Mouse (Mus musculus) embryonic facial prominence, embryonic 15.5 days (tissue): ENCODE measurements at regions not wholly inside any gene's neighbourhood (a gene's known extent, or its start where the extent isn't known, plus 50 kb on each side); places are given as distances from the start of the nearest gene placed in this dataset.

Source experiments
- ATAC-seq: fragments of 200-750 bp; cut with Nextera tagmentation; 2 replicates; pipeline ENCODE4 v1.8.0; 2017; ENCODE audit warnings: low read depth, moderate TSS enrichment; ENCODE audit not compliant: insufficient number of reproducible peaks, low FRiP score, low TSS enrichment
- H3K27ac ChIP-seq: fragments of 300-500 bp; sonication (generic); replicated peaks from 2 replicates; pipeline ENCODE4 v1.5.1; 2015; ENCODE audit warnings: mild to moderate bottlenecking, inconsistent platforms
- H3K27me3 ChIP-seq: fragments of 300-500 bp; sonication (generic); 2 replicates; pipeline ENCODE4 v1.6.1; 2015; ENCODE audit warnings: inconsistent platforms
- H3K36me3 ChIP-seq: fragments of 300-500 bp; sonication (generic); 2 replicates; pipeline ENCODE4 v1.6.1; 2015; ENCODE audit warnings: mild to moderate bottlenecking, inconsistent platforms
- H3K4me1 ChIP-seq: fragments of 300-500 bp; sonication (generic); 2 replicates; pipeline ENCODE4 v1.6.1; 2015; ENCODE audit warnings: inconsistent platforms
- H3K4me2 ChIP-seq: fragments of 300-500 bp; sonication (generic); replicated peaks from 2 replicates; pipeline ENCODE4 v1.6.1; 2015; ENCODE audit warnings: mild to moderate bottlenecking, inconsistent platforms
- H3K4me3 ChIP-seq: fragments of 300-500 bp; sonication (generic); replicated peaks from 2 replicates; pipeline ENCODE4 v1.5.1; 2015; ENCODE audit warnings: mild to moderate bottlenecking, inconsistent platforms
- H3K9ac ChIP-seq: fragments of 300-500 bp; sonication (generic); 2 replicates; pipeline ENCODE4 v1.6.1; 2015; ENCODE audit warnings: inconsistent platforms
- H3K9me3 ChIP-seq: fragments of 300-500 bp; sonication (generic); replicated peaks from 2 replicates; pipeline ENCODE4 v1.6.1; 2016; ENCODE audit warnings: inconsistent platforms
- WGBS: fragments of 180-500 bp; shearing (Covaris S2); methylation state at CpG from one replicate; pipeline ENCODE4 v1.1.7; 2015; 5-methylcytosine and 5-hydroxymethylcytosine counted together

DNA sequence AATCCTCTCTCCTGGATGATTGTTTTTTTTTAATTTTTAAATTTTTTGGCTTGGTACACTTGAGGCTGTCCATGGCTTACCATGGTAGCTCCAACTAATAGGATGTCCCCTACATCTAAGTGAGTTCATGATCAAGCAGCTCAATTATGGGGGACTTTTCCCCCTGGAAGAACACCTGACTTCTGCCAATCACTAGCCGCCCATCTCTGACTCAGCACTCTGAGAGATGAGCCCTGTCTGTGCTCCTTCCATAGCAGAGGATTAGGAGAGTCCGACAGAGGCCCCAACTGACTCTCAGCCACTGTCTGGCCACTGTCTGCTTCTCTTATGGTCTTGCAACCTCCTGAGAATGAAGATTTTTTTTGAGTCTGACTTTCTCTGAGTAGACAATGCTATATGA lies 145.7 kb upstream of the Egln3 start:
- H3K36me3 ChIP-seq, result no peaks in the 10 kb centered on the region
- H3K4me2 ChIP-seq, result no peak overlapping the region
- H3K4me1 ChIP-seq, result peaks cover 6% of the 10 kb centered on the region; the same call in 1 of the 2 replicates
- H3K9ac ChIP-seq, result no peak overlapping the region
- H3K4me3 ChIP-seq, result no peak overlapping the region
- no peak overlapping the region for H3K27ac ChIP-seq
- no peaks in the 10 kb centered on the region for H3K9me3 ChIP-seq
- ATAC-seq, result no peak
- H3K27me3 ChIP-seq, result no peaks in the 10 kb centered on the region
- WGBS, result 48% methylated on average over 2 of the region's 2 CpGs

DNA sequence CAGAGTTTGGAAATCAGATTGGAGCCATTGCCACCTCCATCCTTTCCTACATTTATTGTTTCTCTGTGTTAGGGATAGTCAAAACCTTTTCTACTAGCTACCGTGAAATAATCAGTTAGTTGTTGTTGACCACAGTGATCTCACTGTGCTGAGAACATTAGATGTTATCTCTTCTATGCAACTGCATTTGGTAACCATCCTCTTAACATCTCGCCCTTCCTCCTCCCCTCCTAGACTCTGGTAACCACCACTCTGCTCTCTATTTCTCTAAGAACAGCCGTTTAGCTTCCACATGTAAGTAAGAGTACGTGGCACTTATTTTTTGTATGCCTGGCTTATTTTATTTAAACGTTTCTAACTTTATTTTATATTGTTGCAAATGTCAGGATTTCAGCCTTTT lies 139.8 kb upstream of the Egln3 start:
- Histone ChIP-seq H3K9me3 (no peaks in the 10 kb centered on the region), H3K27me3 (no peaks in the 10 kb centered on the region), H3K36me3 (no peaks in the 10 kb centered on the region), H3K27ac (no peak overlapping the region), H3K4me3 (no peak overlapping the region), H3K9ac (no peak overlapping the region), H3K4me2 (no peak overlapping the region), H3K4me1 (no peaks in the 10 kb centered on the region)
- no peak for ATAC-seq
- 79% methylated on average over 5 of the region's 5 CpGs for WGBS

DNA sequence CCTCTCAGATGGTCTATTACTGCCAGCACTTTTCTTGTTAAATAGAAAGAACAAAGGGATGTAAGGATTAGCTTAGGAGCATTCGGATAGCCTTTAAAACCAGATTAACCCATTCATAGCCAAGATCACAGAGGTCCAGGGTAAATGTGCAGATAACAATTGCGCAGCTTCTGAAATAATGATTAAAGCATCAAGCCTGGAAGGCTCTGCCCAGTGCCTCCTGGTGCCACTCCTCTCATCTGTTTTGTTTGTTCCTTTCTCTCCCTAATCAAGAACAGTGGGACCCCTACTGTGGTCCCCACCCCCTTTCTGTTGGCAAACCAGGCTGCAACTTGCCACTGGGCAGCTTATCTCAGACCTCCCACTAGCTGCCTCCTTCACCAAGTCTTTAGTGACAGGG lies 131.8 kb upstream of the Egln3 start:
- H3K36me3 ChIP-seq, result no peaks in the 10 kb centered on the region
- no peak overlapping the region for H3K4me2 ChIP-seq
- H3K4me3 ChIP-seq, result no peak overlapping the region
- no peak for ATAC-seq
- H3K9ac ChIP-seq, result no peak overlapping the region
- no peaks in the 10 kb centered on the region for H3K4me1 ChIP-seq
- no peak overlapping the region for H3K27ac ChIP-seq
- H3K27me3 ChIP-seq, result no peaks in the 10 kb centered on the region
- no peaks in the 10 kb centered on the region for H3K9me3 ChIP-seq
- WGBS, result 38% methylated on average over 2 of the region's 2 CpGs

DNA sequence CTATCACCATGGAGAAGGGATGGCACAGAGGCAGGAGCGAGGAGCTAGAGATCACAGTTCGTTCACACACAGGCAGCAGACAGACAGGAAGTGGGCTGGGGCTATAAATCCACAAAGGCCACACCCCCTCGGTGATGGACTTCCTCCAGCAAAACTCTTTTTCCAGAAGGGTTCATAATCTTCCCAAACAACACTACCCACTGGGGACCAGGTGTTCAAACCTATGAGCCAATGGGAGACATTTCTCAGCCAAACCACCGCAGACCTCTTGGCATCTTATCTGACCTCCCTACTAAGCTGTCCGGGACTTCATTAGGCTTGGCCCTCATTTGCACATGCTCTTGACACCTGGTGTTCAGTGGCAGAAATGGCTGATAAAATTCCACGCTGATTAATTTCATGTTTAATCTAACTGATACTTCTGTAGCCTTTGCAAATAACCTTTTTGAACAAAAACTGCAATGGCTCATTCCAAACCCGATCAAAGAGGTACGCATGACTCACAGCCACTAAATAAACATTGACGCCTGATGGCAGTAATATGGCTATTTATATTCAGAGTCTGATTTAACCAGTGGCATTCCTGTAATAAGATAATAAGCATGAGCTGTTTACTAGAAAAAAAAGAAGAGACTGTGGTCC lies 131.0 kb upstream of the Egln3 start:
- Histone ChIP-seq H3K4me3 (no peak overlapping the region), H3K9me3 (no peaks in the 10 kb centered on the region), H3K9ac (no peak overlapping the region), H3K4me1 (no peaks in the 10 kb centered on the region), H3K27ac (no peak overlapping the region), H3K4me2 (no peak overlapping the region), H3K27me3 (no peaks in the 10 kb centered on the region), H3K36me3 (no peaks in the 10 kb centered on the region)
- ATAC-seq, result no peak
- WGBS, result 68% methylated on average over 9 of the region's 9 CpGs

DNA sequence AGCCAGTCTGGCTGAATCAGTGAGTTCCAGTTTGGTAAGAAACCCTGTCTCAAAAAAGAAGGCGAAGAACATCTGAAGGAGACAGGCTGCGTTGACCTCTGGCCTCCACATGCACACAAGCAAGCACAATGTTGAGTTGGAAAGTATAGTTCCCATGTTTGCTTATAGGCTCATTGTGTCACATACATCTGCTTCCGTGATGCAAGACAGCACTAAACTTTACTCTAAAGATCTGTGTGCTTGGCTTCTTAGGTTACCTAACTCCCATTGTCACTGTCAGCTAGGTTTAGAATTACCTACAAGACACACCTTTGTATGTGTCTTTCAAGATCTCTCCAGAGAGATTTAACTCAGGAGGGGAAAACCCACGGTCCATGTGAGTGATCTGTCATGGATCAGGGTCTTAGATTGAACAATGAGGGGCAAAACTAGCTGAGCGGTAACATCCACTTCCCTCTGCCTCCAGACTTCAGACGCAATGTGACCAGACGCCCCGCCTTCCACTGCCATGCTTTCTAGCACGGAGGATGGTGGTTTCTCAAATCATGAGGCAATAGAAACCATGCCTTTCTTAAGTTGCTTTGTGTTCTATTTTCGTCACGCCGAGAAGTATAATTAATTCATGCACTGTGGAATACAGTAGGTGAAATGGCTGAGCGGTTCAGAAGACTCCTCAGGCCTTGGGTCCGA lies 130.1 kb upstream of the Egln3 start:
- H3K4me2 ChIP-seq, result no peak overlapping the region
- no peaks in the 10 kb centered on the region for H3K27me3 ChIP-seq
- H3K4me3 ChIP-seq, result no peak overlapping the region
- WGBS, result 64% methylated on average over 14 of the region's 14 CpGs
- H3K36me3 ChIP-seq, result no peaks in the 10 kb centered on the region
- no peak overlapping the region for H3K27ac ChIP-seq
- no peaks in the 10 kb centered on the region for H3K9me3 ChIP-seq
- no peak overlapping the region for H3K9ac ChIP-seq
- ATAC-seq, result no peak
- no peaks in the 10 kb centered on the region for H3K4me1 ChIP-seq

DNA sequence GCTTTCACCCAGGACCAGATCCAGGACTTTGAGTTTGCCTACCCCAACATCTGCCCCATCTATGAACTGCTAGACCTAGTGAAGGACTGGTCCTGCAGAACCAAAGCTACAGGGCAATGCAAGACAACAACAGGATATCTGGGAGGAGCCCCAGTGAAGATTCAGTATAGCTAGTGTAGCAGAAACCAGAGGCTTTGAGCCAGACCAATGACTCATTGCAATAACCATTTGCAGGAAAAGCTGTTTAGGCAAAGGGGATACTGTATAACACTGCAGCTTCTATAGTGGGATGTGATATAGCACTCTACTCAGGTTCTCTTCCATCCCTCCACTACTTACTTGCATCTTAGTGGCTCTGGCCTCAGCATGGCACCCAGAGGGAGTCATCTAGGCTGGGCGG lies 123.8 kb upstream of the Egln3 start:
- Histone ChIP-seq H3K4me2 (no peak overlapping the region), H3K36me3 (no peaks in the 10 kb centered on the region), H3K4me1 (no peaks in the 10 kb centered on the region), H3K4me3 (no peak overlapping the region), H3K9ac (no peak overlapping the region), H3K9me3 (no peaks in the 10 kb centered on the region), H3K27ac (no peak overlapping the region), H3K27me3 (no peaks in the 10 kb centered on the region)
- no peak for ATAC-seq
- WGBS, result 73% methylated on average over 1 of the region's 1 CpGs

DNA sequence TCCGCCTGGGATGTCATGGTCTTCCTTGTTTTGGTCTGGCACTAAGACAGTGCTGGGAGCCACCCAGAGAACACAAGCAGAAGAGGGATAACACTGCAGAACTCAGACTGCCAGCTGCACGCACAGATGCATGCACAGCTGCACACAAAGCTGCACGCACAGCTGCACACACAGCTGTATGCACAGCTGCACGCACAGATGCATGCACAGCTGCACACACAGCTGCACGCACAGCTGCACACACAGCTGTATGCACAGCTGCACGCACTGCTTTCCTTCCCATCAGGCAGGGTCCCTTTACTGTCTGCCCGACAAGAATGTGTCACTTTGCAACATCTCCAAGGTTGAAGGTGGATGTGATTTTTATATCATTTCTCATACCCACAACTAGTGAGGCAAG lies 122.9 kb upstream of the Egln3 start:
- no peak for ATAC-seq
- WGBS, result 78% methylated on average over 7 of the region's 7 CpGs

DNA sequence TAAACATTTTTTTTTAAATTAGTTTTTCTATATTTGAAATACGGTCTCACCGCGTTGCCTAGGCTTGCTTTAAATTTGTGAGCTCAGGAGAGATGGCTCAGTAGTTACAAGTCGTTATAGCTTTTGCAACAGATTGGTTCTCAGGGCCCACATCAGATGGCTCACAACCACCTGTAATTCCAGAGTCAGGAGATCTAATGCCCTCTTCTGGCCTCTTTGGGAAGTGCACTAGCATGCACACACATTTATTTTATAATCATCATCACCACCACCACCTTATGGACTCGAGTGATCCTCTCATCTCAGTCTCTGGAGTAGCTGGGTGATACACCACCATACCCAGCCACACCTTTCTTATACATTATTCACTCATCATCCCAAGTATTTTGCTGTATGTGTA lies 116.9 kb upstream of the Egln3 start:
- Histone ChIP-seq H3K4me3 (no peak overlapping the region), H3K9me3 (no peaks in the 10 kb centered on the region), H3K4me2 (no peak overlapping the region), H3K27me3 (no peaks in the 10 kb centered on the region), H3K27ac (no peak overlapping the region), H3K36me3 (no peaks in the 10 kb centered on the region), H3K4me1 (peaks cover 7% of the 10 kb centered on the region), H3K9ac (no peak overlapping the region)
- WGBS, result 92% methylated on average over 5 of the region's 5 CpGs
- ATAC-seq, result no peak

More for the DNA sequence above, 122.9 kb upstream of the Egln3 start:
- no peak overlapping the region for H3K27ac ChIP-seq
- H3K9me3 ChIP-seq, result no peaks in the 10 kb centered on the region
- H3K4me2 ChIP-seq, result no peak overlapping the region
- no peaks in the 10 kb centered on the region for H3K4me1 ChIP-seq
- no peaks in the 10 kb centered on the region for H3K27me3 ChIP-seq
- no peak overlapping the region for H3K4me3 ChIP-seq
- H3K36me3 ChIP-seq, result no peaks in the 10 kb centered on the region
- no peak overlapping the region for H3K9ac ChIP-seq

DNA sequence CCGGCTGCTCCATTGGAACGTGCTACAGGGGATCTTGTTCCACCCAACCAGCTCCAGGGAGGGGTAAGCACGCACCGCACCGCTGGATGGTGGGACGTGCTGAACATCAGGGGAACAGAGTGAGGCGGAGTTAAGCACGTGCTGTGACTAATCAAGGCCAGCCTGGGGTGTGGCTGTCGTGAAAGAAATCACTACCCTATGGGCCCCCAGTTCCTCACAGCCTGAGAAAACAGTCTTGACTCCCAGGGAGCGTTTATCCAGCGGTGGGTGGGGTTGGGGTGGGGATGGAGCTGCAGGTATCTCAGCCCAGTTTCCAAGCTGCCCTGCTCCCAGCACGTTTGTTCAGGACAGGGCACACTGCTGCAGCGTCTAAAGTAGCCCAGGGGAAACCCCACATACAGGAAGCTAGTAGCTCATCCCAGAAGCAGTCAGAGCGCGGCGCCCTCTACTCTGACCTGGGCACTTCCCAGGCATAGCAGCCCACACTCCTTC lies 113.4 kb upstream of the Egln3 start:
- Histone ChIP-seq H3K9me3 (no peaks in the 10 kb centered on the region), H3K9ac (no peak overlapping the region), H3K4me1 (peaks cover 18% of the 10 kb centered on the region), H3K36me3 (no peaks in the 10 kb centered on the region), H3K4me2 (peak overlapping the region; percentile 50), H3K27ac (peak overlapping the region; percentile 59), H3K4me3 (peak overlapping the region; percentile 21), H3K27me3 (no peaks in the 10 kb centered on the region)
- ATAC-seq, result peak; percentile 88
- WGBS, result 1% methylated on average over 16 of the region's 16 CpGs

DNA sequence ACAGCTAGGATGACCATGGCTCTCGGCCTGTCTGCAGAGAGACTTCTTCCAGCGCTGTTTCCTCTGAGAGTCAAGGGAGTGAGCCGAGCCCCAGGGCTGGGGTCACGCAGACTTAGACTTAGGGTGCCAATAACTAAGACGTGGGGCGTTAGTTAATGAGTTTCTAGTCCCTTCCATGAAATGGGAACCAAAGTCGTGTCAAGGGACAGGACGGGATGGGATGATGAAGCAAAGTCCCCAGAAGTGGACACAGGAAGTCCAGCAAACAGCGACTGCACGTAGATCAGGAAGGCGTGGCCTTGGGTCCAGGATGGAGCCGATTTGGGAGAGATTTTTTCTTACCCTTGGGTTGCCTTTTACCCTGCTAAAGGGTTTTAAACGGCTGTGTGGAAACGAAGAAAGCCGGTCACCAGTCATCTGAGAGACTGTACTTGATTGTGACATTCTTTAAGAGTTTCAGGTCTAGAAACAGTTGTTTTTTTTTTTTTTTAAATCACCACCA lies 112.5 kb upstream of the Egln3 start:
- Histone ChIP-seq H3K9me3 (no peaks in the 10 kb centered on the region), H3K36me3 (no peaks in the 10 kb centered on the region), H3K4me1 (peaks cover 18% of the 10 kb centered on the region), H3K9ac (no peak overlapping the region), H3K4me3 (no peak overlapping the region), H3K27me3 (no peaks in the 10 kb centered on the region), H3K4me2 (no peak overlapping the region), H3K27ac (0 out of 2 replicates have a peak overlapping the region, but pooled peaks have one; percentile 13)
- ATAC-seq, result no peak
- WGBS, result 49% methylated on average over 15 of the region's 15 CpGs

DNA sequence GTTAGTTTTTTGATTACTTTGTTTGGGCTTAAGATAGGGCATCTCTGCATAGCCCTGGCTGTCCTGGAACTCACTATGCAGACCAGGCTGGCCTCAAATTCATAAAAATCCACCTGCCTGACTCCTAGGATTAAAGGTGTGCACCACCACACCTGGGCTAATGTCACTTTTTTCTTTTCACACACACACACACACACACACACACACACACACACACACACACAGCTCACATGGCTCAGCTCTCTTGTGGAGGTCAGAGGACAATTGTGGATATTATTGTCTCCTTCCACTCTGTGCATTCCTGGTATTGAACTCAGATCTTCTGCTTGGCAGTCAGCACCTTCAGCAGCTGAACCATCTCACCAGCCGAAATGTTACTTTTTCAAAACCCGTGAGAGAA lies 110.5 kb upstream of the Egln3 start:
- H3K9ac ChIP-seq, result no peak overlapping the region
- H3K27me3 ChIP-seq, result no peaks in the 10 kb centered on the region
- H3K27ac ChIP-seq, result no peak overlapping the region
- H3K9me3 ChIP-seq, result no peaks in the 10 kb centered on the region
- no peak overlapping the region for H3K4me3 ChIP-seq
- H3K4me2 ChIP-seq, result no peak overlapping the region
- H3K4me1 ChIP-seq, result peaks cover 18% of the 10 kb centered on the region
- H3K36me3 ChIP-seq, result no peaks in the 10 kb centered on the region
- no peak for ATAC-seq
- 82% methylated on average over 2 of the region's 2 CpGs for WGBS
